Mouse (Mus musculus) spleen, adult 2 months (tissue): ENCODE measurements around the gene Gin1.

Experiments
- CTCF ChIP-seq: fragments of 200-500 bp; IDR thresholded peaks from 2 replicates; pipeline ENCODE4 v1.5.1; 2011; ENCODE audit warnings: mild to moderate bottlenecking, inconsistent platforms; ENCODE audit not compliant: insufficient read depth, insufficient read length, insufficient replicate concordance; ENCODE audit errors: extremely low read depth
- POLR2A ChIP-seq: fragments of 200-500 bp; IDR thresholded peaks from 2 replicates; pipeline ENCODE4 v1.6.1; 2011; ENCODE audit warnings: low read depth, low read length, inconsistent platforms

- TF ChIP-seq CTCF (no peak), POLR2A (no peak)
Observed at GRCm38 (mm10) chr1:97759841-97760240, 10.1 kb upstream of the Gin1 start.
